Mouse (Mus musculus): ENCODE measurements at regions not wholly inside any gene's neighbourhood (a gene's known extent, or its start where the extent isn't known, plus 50 kb on each side); places are given as distances from the start of the nearest gene placed in this dataset.

- TF ChIP-seq POLR2A (IDR thresholded peaks at IDR 0.05; ENCODE audit: insufficient read depth, low read depth, low read length), result no peak
- no peak for TF ChIP-seq CTCF (IDR thresholded peaks at IDR 0.05; ENCODE audit: insufficient read depth, low read depth, low read length)
These were observed 63.0 kb upstream of the Slc1a1 start for GRCm38 (mm10) chr19:28771836-28772235.
